Mouse (Mus musculus) forebrain, embryonic 13.5 days (tissue): ENCODE results near the gene Stambp. TPM values are rescaled to one million over a fixed set of nuclear protein-coding genes. Genes with fewer than 3 reads are reported as not detected.

Experiments used
- ATAC-seq: fragments of 200-750 bp; cut with Nextera tagmentation; 2 replicates; pipeline ENCODE4 v1.8.0; 2017
- H3K27ac ChIP-seq: fragments of 300-500 bp; sonication (generic); 2 replicates; pipeline ENCODE4 v1.5.1; 2015; ENCODE audit warnings: inconsistent platforms, mild to moderate bottlenecking, moderate library complexity
- H3K27me3 ChIP-seq: fragments of 300-500 bp; sonication (generic); 2 replicates; pipeline ENCODE4 v1.6.1; 2015; ENCODE audit warnings: mild to moderate bottlenecking, inconsistent platforms
- H3K36me3 ChIP-seq: fragments of 300-500 bp; sonication (generic); 2 replicates; pipeline ENCODE4 v1.6.1; 2015; ENCODE audit warnings: mild to moderate bottlenecking, inconsistent platforms; ENCODE audit not compliant: poor library complexity, severe bottlenecking
- H3K4me1 ChIP-seq: fragments of 300-500 bp; sonication (generic); 2 replicates; pipeline ENCODE4 v1.6.1; 2015; ENCODE audit warnings: inconsistent platforms
- H3K4me2 ChIP-seq: fragments of 300-500 bp; sonication (generic); 2 replicates; pipeline ENCODE4 v1.6.1; 2015; ENCODE audit warnings: inconsistent platforms, mild to moderate bottlenecking, moderate library complexity
- H3K4me3 ChIP-seq: fragments of 300-500 bp; sonication (generic); 2 replicates; pipeline ENCODE4 v1.5.1; 2015; ENCODE audit warnings: mild to moderate bottlenecking, inconsistent platforms
- H3K9ac ChIP-seq: fragments of 300-500 bp; sonication (generic); 2 replicates; pipeline ENCODE4 v1.6.1; 2015; ENCODE audit warnings: mild to moderate bottlenecking, inconsistent platforms
- H3K9me3 ChIP-seq: fragments of 300-500 bp; sonication (generic); replicated peaks from 2 replicates; pipeline ENCODE4 v1.6.1; 2016; ENCODE audit warnings: inconsistent platforms
- WGBS: fragments of 180-500 bp; shearing (Covaris S2); methylation state at CpG from one replicate; pipeline ENCODE4 v1.1.7; 2015; 5-methylcytosine and 5-hydroxymethylcytosine counted together
- polyA plus RNA-seq: library from polyadenylated mRNA; unstranded; fragments of >200 nt; fragmentation: Nextera tagmentation; extraction: Ambion mirVana; gene quantifications from 2 replicates; pipeline ENCODE4 v1.2.1, GENCODE M21; 2015

Stambp gene
- polyA plus RNA-seq, 1 experiment from 2014 or later = 37.2 TPM

GRCm38 (mm10) chr6:83548346-83548745, 24.2 kb downstream of the Stambp start:
- Histone ChIP-seq H3K4me3 (no peak overlapping the region), H3K4me2 (no peak overlapping the region), H3K4me1 (no peaks in the 10 kb centered on the region), H3K36me3 (peaks cover 43% of the 10 kb centered on the region), H3K27me3 (no peaks in the 10 kb centered on the region), H3K9me3 (no peaks in the 10 kb centered on the region), H3K9ac (no peak overlapping the region), H3K27ac (no peak overlapping the region)
- ATAC-seq = no peak
- WGBS = 40% methylated on average over 5 of the region's 5 CpGs

DNA sequence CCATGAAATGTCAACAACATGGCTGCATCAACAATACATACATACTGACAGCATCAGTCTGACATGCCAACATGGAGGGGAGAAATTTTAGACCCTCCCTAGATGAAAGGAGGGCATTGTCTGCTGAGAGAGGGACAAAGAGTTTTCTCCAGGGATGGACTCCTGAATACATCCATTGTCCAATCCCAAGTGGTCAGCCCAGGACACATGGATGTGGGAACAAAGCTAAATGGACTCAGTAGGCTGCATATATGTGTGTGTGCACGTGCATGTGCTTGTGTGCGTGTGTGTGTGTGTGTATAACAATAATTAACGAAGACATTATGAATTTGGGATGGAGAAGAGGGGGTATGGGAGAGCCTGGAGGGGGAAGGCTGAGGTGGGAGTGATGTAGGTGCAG, 26.8 kb downstream of the Stambp start:
- Histone ChIP-seq H3K36me3 (peaks cover 45% of the 10 kb centered on the region), H3K9me3 (no peaks in the 10 kb centered on the region), H3K4me1 (no peaks in the 10 kb centered on the region), H3K4me2 (no peak overlapping the region), H3K27ac (no peak overlapping the region), H3K27me3 (no peaks in the 10 kb centered on the region), H3K9ac (no peak overlapping the region), H3K4me3 (no peak overlapping the region)
- WGBS = 86% methylated on average over 3 of the region's 3 CpGs
- no peak for ATAC-seq

DNA sequence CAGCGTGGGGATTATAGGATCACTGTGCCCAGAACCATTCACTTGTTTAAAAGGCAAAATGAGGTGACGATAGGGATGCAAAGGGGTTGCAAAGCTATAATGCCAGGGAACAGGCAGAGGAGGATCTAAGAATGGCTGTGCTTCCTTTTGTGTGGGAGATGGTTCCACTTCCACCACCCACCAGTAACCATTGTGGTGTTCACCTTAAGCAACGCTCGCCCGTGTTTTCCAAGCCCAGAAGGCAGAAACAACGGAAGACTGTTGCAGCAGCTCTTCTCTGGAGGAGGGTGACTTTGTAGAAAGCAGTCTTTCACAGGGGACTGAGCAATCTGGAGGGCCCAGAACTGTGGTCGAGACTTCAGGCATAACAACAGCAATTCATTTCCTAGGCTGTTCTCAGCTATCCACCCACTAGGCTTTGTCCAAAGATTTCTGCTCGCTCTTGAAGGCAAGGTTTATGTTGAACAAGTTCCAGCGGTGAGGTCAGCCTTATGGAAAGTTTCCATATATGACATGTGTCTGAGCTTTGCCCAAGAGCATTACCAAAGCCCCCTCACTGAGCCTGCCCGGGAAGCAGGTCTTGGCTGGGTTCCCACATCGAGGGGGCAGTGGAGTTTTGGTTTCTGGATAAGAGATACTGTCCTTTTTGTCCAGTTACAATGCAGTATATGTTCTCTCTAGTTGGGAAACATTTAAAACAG, 30.6 kb downstream of the Stambp start:
- Histone ChIP-seq H3K4me3 (no peak overlapping the region), H3K27me3 (no peaks in the 10 kb centered on the region), H3K9ac (no peak overlapping the region), H3K36me3 (peaks cover 37% of the 10 kb centered on the region), H3K27ac (no peak overlapping the region), H3K4me2 (no peak overlapping the region), H3K9me3 (no peaks in the 10 kb centered on the region), H3K4me1 (no peaks in the 10 kb centered on the region)
- 74% methylated on average over 11 of the region's 11 CpGs for WGBS
- ATAC-seq = no peak

- peaks cover 19% of the 10 kb centered on the region for H3K36me3 ChIP-seq
- no peak overlapping the region for H3K4me2 ChIP-seq
- no peak for ATAC-seq
- H3K4me3 ChIP-seq = no peak overlapping the region
- H3K27ac ChIP-seq = no peak overlapping the region
- no peak overlapping the region for H3K9ac ChIP-seq
- H3K27me3 ChIP-seq = no peaks in the 10 kb centered on the region
- 55% methylated on average over 4 of the region's 4 CpGs for WGBS
- no peaks in the 10 kb centered on the region for H3K4me1 ChIP-seq
- no peaks in the 10 kb centered on the region for H3K9me3 ChIP-seq
These were observed 32.5 kb downstream of the Stambp start for GRCm38 (mm10) chr6:83540017-83540416.

GRCm38 (mm10) chr6:83536795-83537059, 35.8 kb downstream of the Stambp start:
- no peak overlapping the region for H3K4me3 ChIP-seq
- H3K9ac ChIP-seq = no peak overlapping the region
- no peak overlapping the region for H3K27ac ChIP-seq
- WGBS = 44% methylated on average over 6 of the region's 6 CpGs
- no peaks in the 10 kb centered on the region for H3K9me3 ChIP-seq
- no peak overlapping the region for H3K4me2 ChIP-seq
- no peak for ATAC-seq
- H3K36me3 ChIP-seq = no peaks in the 10 kb centered on the region
- H3K27me3 ChIP-seq = no peaks in the 10 kb centered on the region
- no peaks in the 10 kb centered on the region for H3K4me1 ChIP-seq

- H3K4me3 ChIP-seq = no peak within 1 kb of the TSS
- no peaks in the 10 kb centered on the region for H3K27me3 ChIP-seq
- ATAC-seq = no peak
- no peaks in the 10 kb centered on the region for H3K9me3 ChIP-seq
- no peaks in the 10 kb centered on the region for H3K36me3 ChIP-seq
- no peaks in the 10 kb centered on the region for H3K4me1 ChIP-seq
- H3K4me2 ChIP-seq = no peak within 1 kb of the TSS
- H3K27ac ChIP-seq = no peak within 1 kb of the TSS
- 62% methylated on average over 12 of the region's 12 CpGs for WGBS
- H3K9ac ChIP-seq = no peak within 1 kb of the TSS
These were observed 36.3 kb downstream of the Stambp start, which contains the start of gene Actg2 for GRCm38 (mm10) chr6:83536028-83536794. Actg2 (minus strand) TSS chr6:83536265.

DNA sequence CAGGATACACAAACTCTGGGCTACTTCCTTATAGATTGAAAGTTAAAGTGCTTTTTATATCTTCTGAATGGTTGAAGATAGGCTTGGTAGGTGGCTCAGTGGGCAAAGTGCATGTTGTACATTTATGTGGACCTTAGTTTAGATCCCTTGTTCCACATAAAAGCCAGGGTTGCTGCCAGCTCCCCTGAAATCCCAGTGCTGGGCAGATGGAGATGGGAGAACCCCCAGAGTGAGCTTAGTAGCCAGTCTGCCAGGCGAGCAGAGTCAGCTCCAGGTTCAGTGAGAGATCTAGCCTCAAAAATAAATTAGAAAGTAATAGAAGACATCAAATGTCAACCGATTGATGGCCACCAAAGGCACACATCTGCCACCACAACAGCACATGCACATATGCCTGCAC, 39.9 kb downstream of the Stambp start:
- ATAC-seq = no peak
- no peaks in the 10 kb centered on the region for H3K27me3 ChIP-seq
- no peaks in the 10 kb centered on the region for H3K36me3 ChIP-seq
- no peak overlapping the region for H3K4me2 ChIP-seq
- no peak overlapping the region for H3K27ac ChIP-seq
- WGBS = 69% methylated on average over 2 of the region's 2 CpGs
- no peak overlapping the region for H3K4me3 ChIP-seq
- H3K9me3 ChIP-seq = no peaks in the 10 kb centered on the region
- no peak overlapping the region for H3K9ac ChIP-seq
- H3K4me1 ChIP-seq = no peaks in the 10 kb centered on the region

- H3K36me3 ChIP-seq = no peaks in the 10 kb centered on the region
- no peak overlapping the region for H3K27ac ChIP-seq
- no peaks in the 10 kb centered on the region for H3K27me3 ChIP-seq
- WGBS = 92% methylated on average over 6 of the region's 6 CpGs
- no peak overlapping the region for H3K9ac ChIP-seq
- no peak overlapping the region for H3K4me2 ChIP-seq
- no peak for ATAC-seq
- H3K4me1 ChIP-seq = no peaks in the 10 kb centered on the region
- no peak overlapping the region for H3K4me3 ChIP-seq
- H3K9me3 ChIP-seq = no peaks in the 10 kb centered on the region
These were observed 49.3 kb downstream of the Stambp start for GRCm38 (mm10) chr6:83523194-83523593.

DNA sequence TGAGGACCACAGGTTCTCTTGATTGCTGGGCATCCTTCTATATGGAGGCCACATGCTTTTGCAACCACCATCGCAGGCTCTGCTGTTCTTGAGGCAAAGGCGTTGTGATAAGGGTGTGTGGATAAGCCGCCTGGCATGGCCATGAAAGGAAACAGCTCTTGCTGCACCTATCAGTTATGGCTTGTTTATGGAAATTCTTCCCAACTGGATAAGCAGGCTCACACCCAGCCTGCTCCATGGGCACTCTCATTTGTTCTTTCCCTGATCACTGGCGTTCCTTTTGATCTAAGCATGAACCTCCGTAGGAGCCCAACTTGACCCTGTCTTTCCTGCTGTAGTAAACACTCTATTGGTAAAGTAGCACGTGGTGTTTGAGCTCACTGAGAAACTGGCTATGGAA, 50.7 kb downstream of the Stambp start:
- H3K4me1 ChIP-seq = no peaks in the 10 kb centered on the region
- no peaks in the 10 kb centered on the region for H3K27me3 ChIP-seq
- H3K4me3 ChIP-seq = no peak overlapping the region
- H3K9me3 ChIP-seq = no peaks in the 10 kb centered on the region
- no peak overlapping the region for H3K9ac ChIP-seq
- no peak for ATAC-seq
- H3K4me2 ChIP-seq = no peak overlapping the region
- no peak overlapping the region for H3K27ac ChIP-seq
- 81% methylated on average over 6 of the region's 6 CpGs for WGBS
- no peaks in the 10 kb centered on the region for H3K36me3 ChIP-seq

GRCm38 (mm10) chr6:83518637-83519036, 53.9 kb downstream of the Stambp start:
- H3K27ac ChIP-seq = no peak overlapping the region
- no peak overlapping the region for H3K4me2 ChIP-seq
- no peaks in the 10 kb centered on the region for H3K27me3 ChIP-seq
- H3K9ac ChIP-seq = no peak overlapping the region
- ATAC-seq = no peak
- H3K4me3 ChIP-seq = no peak overlapping the region
- H3K4me1 ChIP-seq = no peaks in the 10 kb centered on the region
- no peaks in the 10 kb centered on the region for H3K36me3 ChIP-seq
- H3K9me3 ChIP-seq = no peaks in the 10 kb centered on the region
- WGBS = 86% methylated on average over 3 of the region's 3 CpGs

DNA sequence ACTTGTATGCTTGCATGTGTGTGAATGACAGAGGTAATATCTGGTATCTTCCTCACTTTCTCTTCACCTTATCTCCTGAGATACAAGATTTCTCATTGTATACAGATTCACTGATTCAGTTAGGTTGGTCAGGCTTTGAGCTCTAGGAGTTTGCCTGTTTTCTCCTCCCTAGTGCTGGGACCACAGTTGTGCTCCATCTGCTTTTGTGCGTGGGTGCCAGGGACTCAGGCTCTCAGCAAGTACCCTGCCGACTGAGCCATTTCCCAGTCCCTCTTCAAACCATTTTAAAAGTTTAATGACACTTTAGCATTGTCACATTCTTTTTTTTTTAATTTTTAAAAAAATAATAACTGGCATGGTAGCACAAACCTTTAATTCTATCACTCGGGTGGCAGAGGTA, 57.4 kb downstream of the Stambp start:
- no peak overlapping the region; the same call in 1 of the 2 replicates for H3K9ac ChIP-seq
- H3K4me1 ChIP-seq = no peaks in the 10 kb centered on the region
- no peaks in the 10 kb centered on the region for H3K27me3 ChIP-seq
- ATAC-seq = no peak
- no peaks in the 10 kb centered on the region for H3K9me3 ChIP-seq
- no peaks in the 10 kb centered on the region for H3K36me3 ChIP-seq
- 72% methylated on average over 3 of the region's 3 CpGs for WGBS
- H3K4me3 ChIP-seq = no peak overlapping the region
- H3K27ac ChIP-seq = no peak overlapping the region
- H3K4me2 ChIP-seq = no peak overlapping the region

DNA sequence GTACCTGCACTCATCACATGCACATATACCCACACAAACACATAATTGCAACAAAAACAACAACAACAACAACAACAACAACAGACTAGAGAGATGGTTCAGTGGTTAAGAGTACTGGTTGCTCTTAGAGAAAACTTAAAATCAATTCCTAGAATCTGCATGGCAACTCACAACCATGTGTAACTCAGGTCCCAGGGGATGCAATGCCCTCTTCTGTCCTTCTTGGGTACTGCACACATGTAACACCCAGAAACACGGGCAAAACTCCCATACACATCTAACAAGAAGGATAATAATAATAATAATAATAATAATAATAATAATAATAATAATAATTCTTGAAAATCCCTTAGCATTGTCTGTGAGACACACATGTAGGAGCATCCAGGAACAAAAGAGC, 60.0 kb downstream of the Stambp start:
- no peak overlapping the region for H3K9ac ChIP-seq
- H3K36me3 ChIP-seq = no peaks in the 10 kb centered on the region
- H3K27me3 ChIP-seq = no peaks in the 10 kb centered on the region
- H3K4me3 ChIP-seq = no peak overlapping the region
- H3K27ac ChIP-seq = no peak overlapping the region
- WGBS = 17% methylated on average over 1 of the region's 1 CpGs
- H3K4me2 ChIP-seq = no peak overlapping the region
- H3K9me3 ChIP-seq = no peaks in the 10 kb centered on the region
- no peak; the same call in 1 of the 2 replicates for ATAC-seq
- H3K4me1 ChIP-seq = peaks cover under 1% of the 10 kb centered on the region; the same call in 1 of the 2 replicates

- WGBS = 75% methylated on average over 2 of the region's 2 CpGs
- H3K4me3 ChIP-seq = no peak overlapping the region
- no peak overlapping the region for H3K9ac ChIP-seq
- peaks cover 16% of the 10 kb centered on the region for H3K4me1 ChIP-seq
- no peaks in the 10 kb centered on the region for H3K9me3 ChIP-seq
- H3K27ac ChIP-seq = no peak overlapping the region
- ATAC-seq = no peak
- no peak overlapping the region for H3K4me2 ChIP-seq
- H3K36me3 ChIP-seq = no peaks in the 10 kb centered on the region
- no peaks in the 10 kb centered on the region for H3K27me3 ChIP-seq
These were observed 62.3 kb downstream of the Stambp start for GRCm38 (mm10) chr6:83510210-83510609.
